ENCODE assay signal across 21 mouse cellular contexts in genomic region chr1:109898652-109899051, GRCm38 (mm10).
DNase-seq lines count a peak whose midpoint lies in the region; ATAC-seq lines count a peak whose summit lies in the region.
"Had no signal": no experiment of that assay in that cellular context is flagged by ENCODE, and none has a peak within 500 bp of the region (broad histone marks: within the 10 kb centered on the region; RNA-seq: fewer than 3 reads in every experiment).

No protein-coding gene starts in this region.

- DNase-seq in embryonic facial prominence, embryonic 11.5 days (ENCODE audit: low spot score), result peak; percentile 8
- DNase-seq in embryonic facial prominence, embryonic 10.5 days (ENCODE audit: low spot score), result no peak
- peak; percentile 1 for DNase-seq in embryo, embryonic 11 days
- no peak for DNase-seq in lung, postnatal 14 days
- no peak for DNase-seq in left cerebral cortex, postnatal 25 days (ENCODE audit: low spot score in 2 of 2)
- DNase-seq: adrenal gland, adult 2 months; adrenal gland, postnatal 25 days; cerebellum, adult 2 months; cerebellum, postnatal 10 days; gastrocnemius, adult 2 months; gastrocnemius, postnatal 25 days; kidney, adult 18-20 months had no signal

- H3K9ac ChIP-seq in embryonic facial prominence, embryonic 11.5 days (replicated peaks; ENCODE audit: low read length), result no peak overlapping the region
- no peak overlapping the region for H3K9ac ChIP-seq in midbrain, embryonic 12.5 days (replicated peaks)
- H3K9ac ChIP-seq in midbrain, embryonic 13.5 days (replicated peaks), result no peak overlapping the region
- H3K9ac ChIP-seq: embryonic facial prominence, embryonic 13.5 days; heart, embryonic 12.5 days; hindbrain, embryonic 14.5 days; intestine, embryonic 15.5 days had no signal

- no peaks in the 10 kb centered on the region for H3K9me3 ChIP-seq in embryonic facial prominence, embryonic 11.5 days (replicated peaks; ENCODE audit: control insufficient read depth, low read length)
- no peaks in the 10 kb centered on the region for H3K9me3 ChIP-seq in embryonic facial prominence, embryonic 10.5 days
- no peaks in the 10 kb centered on the region for H3K9me3 ChIP-seq in midbrain, embryonic 12.5 days
- no peaks in the 10 kb centered on the region for H3K9me3 ChIP-seq in midbrain, embryonic 13.5 days
- H3K9me3 ChIP-seq: embryonic facial prominence, embryonic 13.5 days; heart, embryonic 12.5 days; hindbrain, embryonic 10.5 days; intestine, embryonic 15.5 days had no signal

- no peak overlapping the region for H3K4me2 ChIP-seq in embryonic facial prominence, embryonic 11.5 days (ENCODE audit: low read depth, low read length)
- H3K4me2 ChIP-seq in midbrain, embryonic 12.5 days (replicated peaks), result no peak overlapping the region
- no peak overlapping the region for H3K4me2 ChIP-seq in midbrain, embryonic 13.5 days (replicated peaks)
- H3K4me2 ChIP-seq: embryonic facial prominence, embryonic 13.5 days; heart, embryonic 12.5 days; hindbrain, embryonic 14.5 days; intestine, embryonic 15.5 days had no signal

- H3K27ac ChIP-seq in embryonic facial prominence, embryonic 11.5 days (replicated peaks; ENCODE audit: low read depth, low read length), result no peak overlapping the region
- H3K27ac ChIP-seq in embryonic facial prominence, embryonic 10.5 days (replicated peaks), result no peak overlapping the region
- no peak overlapping the region for H3K27ac ChIP-seq in midbrain, embryonic 12.5 days (replicated peaks)
- H3K27ac ChIP-seq in midbrain, embryonic 13.5 days, result no peak overlapping the region
- H3K27ac ChIP-seq: embryonic facial prominence, embryonic 13.5 days; gastrocnemius, adult 2 months; hindbrain, embryonic 10.5 days; hindbrain, embryonic 14.5 days; intestine, embryonic 15.5 days had no signal

- no peaks in the 10 kb centered on the region for H3K27me3 ChIP-seq in embryonic facial prominence, embryonic 11.5 days (ENCODE audit: control insufficient read depth, insufficient read depth, low read length)
- no peaks in the 10 kb centered on the region for H3K27me3 ChIP-seq in embryonic facial prominence, embryonic 10.5 days (replicated peaks; ENCODE audit: low read depth, poor library complexity, severe bottlenecking)
- no peaks in the 10 kb centered on the region for H3K27me3 ChIP-seq in midbrain, embryonic 12.5 days
- H3K27me3 ChIP-seq in midbrain, embryonic 13.5 days, result no peaks in the 10 kb centered on the region
- H3K27me3 ChIP-seq: CH12.LX; embryonic facial prominence, embryonic 13.5 days; heart, embryonic 12.5 days; intestine, embryonic 15.5 days; Patski had no signal

- no peak overlapping the region for H3K4me3 ChIP-seq in embryonic facial prominence, embryonic 11.5 days (ENCODE audit: low read depth, low read length)
- no peak overlapping the region for H3K4me3 ChIP-seq in embryonic facial prominence, embryonic 10.5 days
- H3K4me3 ChIP-seq in midbrain, embryonic 12.5 days, result no peak overlapping the region
- H3K4me3 ChIP-seq in midbrain, embryonic 13.5 days (replicated peaks), result no peak overlapping the region
- H3K4me3 ChIP-seq: embryonic facial prominence, embryonic 13.5 days; gastrocnemius, adult 2 months; heart, embryonic 12.5 days; hindbrain, embryonic 10.5 days; intestine, embryonic 15.5 days had no signal

- intact Hi-C loops in left cerebral cortex, postnatal 25 days (cut with DNase I), result no loop called here

- WGBS in embryonic facial prominence, embryonic 11.5 days, result 78% methylated on average over 1 of the region's 1 CpGs
- 83% methylated on average over 1 of the region's 1 CpGs for WGBS in embryonic facial prominence, embryonic 10.5 days
- WGBS in midbrain, embryonic 12.5 days, result 58% methylated on average over 1 of the region's 1 CpGs
- 38% methylated on average over 1 of the region's 1 CpGs for WGBS in midbrain, embryonic 13.5 days

- ATAC-seq in embryonic facial prominence, embryonic 11.5 days (replicated peaks; ENCODE audit: insufficient number of reproducible peaks, low FRiP score, low TSS enrichment, low read depth), result no peak
- ATAC-seq in midbrain, embryonic 12.5 days (ENCODE audit: low FRiP score, low read depth), result peak; percentile 80; the same call in 1 of the 2 replicates
- no peak for ATAC-seq in midbrain, embryonic 13.5 days
- ATAC-seq: intestine, embryonic 15.5 days; Patski had no signal

- H3K36me3 ChIP-seq in embryonic facial prominence, embryonic 11.5 days (replicated peaks; ENCODE audit: control insufficient read depth, insufficient read depth, low read depth, low read length), result no peaks in the 10 kb centered on the region
- H3K36me3 ChIP-seq in embryonic facial prominence, embryonic 10.5 days (replicated peaks), result no peaks in the 10 kb centered on the region
- no peaks in the 10 kb centered on the region for H3K36me3 ChIP-seq in midbrain, embryonic 12.5 days
- no peaks in the 10 kb centered on the region for H3K36me3 ChIP-seq in midbrain, embryonic 13.5 days
- H3K36me3 ChIP-seq: embryonic facial prominence, embryonic 13.5 days; heart, embryonic 12.5 days; hindbrain, embryonic 10.5 days; intestine, embryonic 15.5 days had no signal

- no peaks in the 10 kb centered on the region for H3K4me1 ChIP-seq in embryonic facial prominence, embryonic 11.5 days (ENCODE audit: control insufficient read depth, insufficient read depth, low read length)
- H3K4me1 ChIP-seq in embryonic facial prominence, embryonic 10.5 days, result no peaks in the 10 kb centered on the region
- no peaks in the 10 kb centered on the region for H3K4me1 ChIP-seq in midbrain, embryonic 12.5 days
- no peaks in the 10 kb centered on the region for H3K4me1 ChIP-seq in midbrain, embryonic 13.5 days (replicated peaks)
- H3K4me1 ChIP-seq: embryonic facial prominence, embryonic 13.5 days; heart, embryonic 12.5 days; hindbrain, embryonic 10.5 days; intestine, embryonic 15.5 days had no signal

Comparison
In these comparisons a context has a peak if more than half of its experiments do, and no peak if none do; other contexts are left out.
1. DNase-seq: peak in embryonic facial prominence, embryonic 11.5 days (single experiment) and embryo, embryonic 11 days (single experiment); none in embryonic facial prominence, embryonic 10.5 days (single experiment), lung, postnatal 14 days (single experiment) and left cerebral cortex, postnatal 25 days (0 of 2).